Mouse (Mus musculus) embryonic facial prominence, embryonic 10.5 days (tissue): ENCODE measurements around the gene Clec4a2. TPM values are rescaled to one million over a fixed set of nuclear protein-coding genes. Genes with fewer than 3 reads are reported as not detected.

Experiments
- polyA plus RNA-seq: library from polyadenylated mRNA; unstranded; fragments of >200 nt; fragmentation: Nextera tagmentation; extraction: Ambion mirVana; gene quantifications from 2 replicates; pipeline ENCODE4 v1.2.1, GENCODE M21; 2016

The Clec4a2 gene
- polyA plus RNA-seq, 1 experiment from 2014 or later, result 0.69 TPM

Other genes with a start within 250 kb of the Clec4a2 start
- 54.8 and 58.2 TPM in 2 replicates for gene Necap1, start 232.0 kb upstream of the Clec4a2 start, polyA plus RNA-seq
- 0.65 and 1.0 TPM in 2 replicates for gene Clec4a1, start 184.6 kb upstream of the Clec4a2 start, polyA plus RNA-seq
- gene Clec4a3, start 153.9 kb upstream of the Clec4a2 start, polyA plus RNA-seq, result 0.34 TPM in 2 replicates
- not detected in 2 replicates for gene Clec4a4, start 116.1 kb upstream of the Clec4a2 start, polyA plus RNA-seq
- not detected in 2 replicates for gene Clec4b1, start 56.5 kb upstream of the Clec4a2 start, polyA plus RNA-seq
- not detected in 2 replicates for gene Clec4b2, start 66.5 kb downstream of the Clec4a2 start, polyA plus RNA-seq
- not detected in 2 replicates for gene Clec4n, start 123.4 kb downstream of the Clec4a2 start, polyA plus RNA-seq
- gene Clec4d, start 155.7 kb downstream of the Clec4a2 start, polyA plus RNA-seq, result not detected in 2 replicates
- gene Clec4e, start 183.4 kb downstream of the Clec4a2 start, polyA plus RNA-seq, result not detected in 2 replicates
- not detected in 2 replicates for gene Vmn2r19, start 201.9 kb downstream of the Clec4a2 start, polyA plus RNA-seq